Mouse (Mus musculus) MEL (cell line): ENCODE data around the gene Kif11. TPM values are rescaled to one million over a fixed set of nuclear protein-coding genes. Genes with fewer than 3 reads are reported as not detected.

Experiments
- DNase-seq: peaks from one replicate; pipeline ENCODE4 v3.0.0; 2011; ENCODE audit warnings: low read depth, low spot score
- H3K27ac ChIP-seq: 2 replicates; pipeline ENCODE4 v1.5.1; 2012; ENCODE audit warnings: low read depth, mild to moderate bottlenecking, control low read depth, low read length, moderate library complexity; ENCODE audit not compliant: control insufficient read depth
- H3K27me3 ChIP-seq, 2 experiments: fragments of 150-350 bp in 1 of 2; sonication (generic) in 1 of 2; 2 replicates each; pipeline ENCODE4 v1.6.1; 2012; ENCODE audit warnings: low read length in 2 of 2, mild to moderate bottlenecking in 2 of 2, improper control_type of control experiment in 1 of 2, moderate library complexity in 1 of 2; ENCODE audit not compliant: insufficient read depth in 2 of 2, control insufficient read depth in 1 of 2
- H3K36me3 ChIP-seq, 2 experiments: 2 replicates each; pipeline ENCODE4 v1.6.1; 2012 to 2014; ENCODE audit warnings: low read length in 2 of 2, improper control_type of control experiment in 1 of 2, inconsistent platforms in 1 of 2, mild to moderate bottlenecking in 1 of 2; ENCODE audit not compliant: insufficient read depth in 2 of 2, control insufficient read depth in 1 of 2
- H3K4me1 ChIP-seq, 2 experiments: fragments of 150-350 bp in 1 of 2; sonication (generic) in 1 of 2; 2 replicates each; pipeline ENCODE4 v1.6.1; 2012; ENCODE audit warnings: low read length in 2 of 2, improper control_type of control experiment in 1 of 2, mild to moderate bottlenecking in 1 of 2; ENCODE audit not compliant: insufficient read depth in 2 of 2, control insufficient read depth in 1 of 2
- H3K4me3 ChIP-seq, 2 experiments: fragments of 150-350 bp in 1 of 2; sonication (generic) in 1 of 2; 2 replicates each; pipeline ENCODE4 v1.5.1; 2012; ENCODE audit warnings: low read depth in 2 of 2, low read length in 2 of 2, mild to moderate bottlenecking in 2 of 2, moderate library complexity in 2 of 2, control low read depth in 1 of 2, improper control_type of control experiment in 1 of 2; ENCODE audit not compliant: control insufficient read depth in 1 of 2, insufficient read depth in 1 of 2
- H3K79me2 ChIP-seq: 2 replicates; pipeline ENCODE4 v1.6.1; 2012; ENCODE audit warnings: mild to moderate bottlenecking, low read length, moderate library complexity; ENCODE audit not compliant: control insufficient read depth, poor library complexity, insufficient read depth
- H3K9ac ChIP-seq: 2 replicates; pipeline ENCODE4 v1.6.1; 2012; ENCODE audit warnings: low read depth, mild to moderate bottlenecking, control low read depth, low read length, moderate library complexity; ENCODE audit not compliant: control insufficient read depth, poor library complexity, severe bottlenecking
- H3K9me3 ChIP-seq: fragments of 150-350 bp; sonication (generic); replicated peaks from 2 replicates; pipeline ENCODE4 v1.6.1; 2012; ENCODE audit warnings: mild to moderate bottlenecking, low read length, improper control_type of control experiment, moderate library complexity; ENCODE audit not compliant: insufficient read depth
- HCFC1 ChIP-seq: IDR thresholded peaks from 2 replicates; pipeline ENCODE4 v1.6.1; 2012; ENCODE audit warnings: low read depth, mild to moderate bottlenecking, inconsistent platforms, low read length, improper control_type of control experiment, moderate library complexity
- JUND ChIP-seq: IDR thresholded peaks from 2 replicates; pipeline ENCODE4 v1.6.1; 2011; ENCODE audit warnings: low read depth, mild to moderate bottlenecking, improper control_type of control experiment, low read length
- MAX ChIP-seq: IDR thresholded peaks from 2 replicates; pipeline ENCODE4 v1.6.1; 2011; ENCODE audit warnings: low read length, improper control_type of control experiment
- MYB ChIP-seq: IDR thresholded peaks from 2 replicates; pipeline ENCODE4 v1.6.1; 2011; ENCODE audit warnings: mild to moderate bottlenecking, low read depth, low read length, improper control_type of control experiment
- POLR2A ChIP-seq, 2 experiments: IDR thresholded peaks; 2 replicates each; pipeline ENCODE4 v1.6.1; 2011 to 2012; ENCODE audit warnings: low read length in 2 of 2, mild to moderate bottlenecking in 2 of 2, control low read depth in 1 of 2, improper control_type of control experiment in 1 of 2, low read depth in 1 of 2, moderate library complexity in 1 of 2; ENCODE audit not compliant: control insufficient read depth in 1 of 2, insufficient read depth in 1 of 2, poor library complexity in 1 of 2
- USF1 ChIP-seq: IDR thresholded peaks from 2 replicates; pipeline ENCODE4 v1.6.1; 2014; ENCODE audit warnings: low read depth, mild to moderate bottlenecking, inconsistent platforms, low read length, improper control_type of control experiment, moderate library complexity
- ZKSCAN1 ChIP-seq: IDR thresholded peaks from 2 replicates; pipeline ENCODE4 v1.6.1; 2012; ENCODE audit warnings: low read depth, mild to moderate bottlenecking, inconsistent platforms, low read length, improper control_type of control experiment, moderate library complexity
- ZMIZ1 ChIP-seq: IDR thresholded peaks from 2 replicates; pipeline ENCODE4 v1.6.1; 2012; ENCODE audit warnings: low read depth, mild to moderate bottlenecking, inconsistent platforms, low read length, improper control_type of control experiment, moderate library complexity
- ZNF384 ChIP-seq: IDR thresholded peaks from 2 replicates; pipeline ENCODE4 v1.6.1; 2012; ENCODE audit warnings: low read depth, mild to moderate bottlenecking, inconsistent platforms, low read length, improper control_type of control experiment
- polyA plus RNA-seq, 2 experiments: library from polyadenylated mRNA; stranded (reverse) in 1 of 2; unstranded in 1 of 2; fragments of >175 nt in 1 of 2; fragments of >200 nt in 1 of 2; gene quantifications; 2 replicates each; pipeline versions ENCODE4 v1.2.1 to v1.2.4; 2012; ENCODE audit warnings: low replicate concordance in 2 of 2, low read depth in 1 of 2; ENCODE audit not compliant: insufficient read length in 2 of 2, insufficient read depth in 1 of 2, missing spikeins in 1 of 2
- total RNA-seq: library from RNA; depleted of rRNA; stranded (reverse); fragments of 300-350 nt; gene quantifications from 2 replicates; pipeline ENCODE4 v1.2.3, GENCODE M21; 2012

The Kif11 gene
- total and polyA plus RNA-seq, 3 experiments: 44.8 to 50.5 (median 50.1) TPM

DNA sequence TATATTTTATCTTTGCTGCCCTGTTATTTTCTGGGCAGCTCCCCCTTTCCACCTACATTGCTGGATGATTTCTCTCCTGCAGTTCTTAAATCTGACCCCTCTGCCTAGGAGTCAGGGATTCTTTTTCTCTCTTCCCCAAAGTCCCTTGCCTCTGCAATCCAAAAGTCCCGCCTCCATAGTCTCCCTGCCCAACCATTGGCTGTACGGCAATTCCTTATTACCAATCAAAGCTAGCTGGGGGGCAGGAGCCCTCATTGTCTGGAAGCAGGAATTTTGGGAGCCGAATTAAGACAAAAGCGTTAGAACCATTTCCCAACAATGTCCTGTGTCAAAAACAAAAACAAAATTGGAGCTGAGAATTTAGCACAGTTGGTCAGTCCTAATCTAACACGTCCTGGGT, 13.7 kb upstream of the Kif11 start:
- Histone ChIP-seq H3K4me3 (no peak overlapping the region), H3K79me2 (no peaks in the 10 kb centered on the region), H3K4me1 (peaks cover 5 to 6% of the 10 kb centered on the region in 2 experiments; a peak in 3 of 4 replicates), H3K27ac (no peak overlapping the region), H3K27me3 (no peaks in the 10 kb centered on the region), H3K9ac (no peak overlapping the region), H3K36me3 (peaks cover 0 to 10% of the 10 kb centered on the region in 2 experiments; a peak in 2 of 4 replicates), H3K9me3 (no peaks in the 10 kb centered on the region)
- DNase-seq: no peak
- TF ChIP-seq ZKSCAN1 (no peak), HCFC1 (no peak)

DNA sequence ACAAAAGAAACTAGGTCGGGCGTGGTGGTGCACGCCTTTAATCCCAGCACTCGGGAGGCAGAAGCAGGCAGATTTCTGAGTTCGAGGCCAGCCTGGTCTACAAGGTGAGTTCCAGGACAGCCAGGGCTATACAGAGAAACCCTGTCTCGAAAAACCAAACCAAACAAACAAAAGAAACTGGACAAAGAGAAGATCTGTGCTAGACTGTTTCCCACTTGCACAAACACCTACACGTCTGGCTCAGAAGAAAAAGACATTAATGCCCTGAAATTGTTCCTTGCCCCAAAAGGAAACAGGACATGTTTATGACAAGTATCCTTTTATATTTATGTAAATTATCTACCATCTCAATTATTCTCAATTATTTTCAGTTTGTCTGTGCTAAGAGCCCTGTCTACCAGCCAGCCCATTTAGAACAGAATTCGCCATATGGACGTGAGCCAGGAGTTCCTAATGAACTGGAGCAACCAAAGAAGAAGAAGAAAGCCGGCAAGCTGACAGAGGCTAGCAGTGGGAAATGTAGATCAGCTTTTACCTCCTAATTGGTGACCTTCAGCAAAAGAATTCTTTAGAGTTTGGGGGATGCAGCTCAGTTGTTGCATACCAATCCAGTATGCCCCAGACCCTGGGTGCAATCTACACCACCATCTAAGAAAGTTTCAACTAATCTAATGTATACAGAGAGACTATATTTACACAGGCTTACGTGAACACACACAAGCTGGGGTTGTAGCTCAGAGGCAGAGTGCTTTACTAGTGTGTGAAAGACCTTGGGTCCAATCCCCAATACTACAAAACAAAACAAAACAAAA, 12.9 kb upstream of the Kif11 start:
- Histone ChIP-seq H3K9me3 (no peaks in the 10 kb centered on the region), H3K27ac (no peak overlapping the region), H3K4me3 (no peak overlapping the region), H3K9ac (no peak overlapping the region), H3K4me1 (peaks cover 5 to 6% of the 10 kb centered on the region in 2 experiments; a peak in 3 of 4 replicates), H3K79me2 (no peaks in the 10 kb centered on the region), H3K36me3 (peaks cover 0 to 10% of the 10 kb centered on the region in 2 experiments; a peak in 2 of 4 replicates), H3K27me3 (no peaks in the 10 kb centered on the region)
- DNase-seq: no peak
- TF ChIP-seq ZMIZ1: no peak
- TF ChIP-seq JUND: no peak
- TF ChIP-seq POLR2A (IDR thresholded peaks at IDR 0.05; ENCODE audit: control insufficient read depth in 1 of 2, insufficient read depth in 1 of 2, low read depth in 1 of 2, low read length in 2 of 2, poor library complexity in 1 of 2): no peak
- no peak for TF ChIP-seq USF1

DNA sequence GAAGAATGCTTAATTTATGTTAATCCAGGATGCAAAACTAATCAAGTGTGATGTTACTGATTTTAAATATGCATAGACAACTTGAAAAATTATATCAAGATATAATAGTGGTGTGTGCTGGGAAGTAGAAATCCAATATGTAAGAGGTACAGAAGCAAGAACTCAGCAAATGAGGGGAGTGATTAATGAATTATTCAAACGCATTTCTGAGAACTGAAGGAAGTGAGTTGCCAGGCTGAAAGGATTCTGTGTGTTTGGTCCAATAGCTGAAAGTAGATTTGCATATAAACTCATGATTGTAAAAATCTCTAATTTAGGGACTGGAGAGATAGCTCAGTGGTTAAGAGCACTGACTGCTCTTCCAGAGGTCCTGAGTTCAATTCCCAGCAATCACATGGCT, 7.2 kb upstream of the Kif11 start:
- Histone ChIP-seq H3K36me3 (peaks cover 0 to 7% of the 10 kb centered on the region in 2 experiments; a peak in 2 of 4 replicates), H3K9ac (no peak overlapping the region), H3K27ac (no peak overlapping the region), H3K9me3 (no peaks in the 10 kb centered on the region), H3K4me3 (no peak overlapping the region), H3K4me1 (peaks cover 0 to 2% of the 10 kb centered on the region in 2 experiments; a peak in 1 of 4 replicates), H3K79me2 (no peaks in the 10 kb centered on the region), H3K27me3 (no peaks in the 10 kb centered on the region)
- DNase-seq: no peak
- TF ChIP-seq ZNF384: no peak
- no peak for TF ChIP-seq MYB
- no peak for TF ChIP-seq MAX
